Mouse (Mus musculus): ENCODE measurements around the gene Fry.

DNA sequence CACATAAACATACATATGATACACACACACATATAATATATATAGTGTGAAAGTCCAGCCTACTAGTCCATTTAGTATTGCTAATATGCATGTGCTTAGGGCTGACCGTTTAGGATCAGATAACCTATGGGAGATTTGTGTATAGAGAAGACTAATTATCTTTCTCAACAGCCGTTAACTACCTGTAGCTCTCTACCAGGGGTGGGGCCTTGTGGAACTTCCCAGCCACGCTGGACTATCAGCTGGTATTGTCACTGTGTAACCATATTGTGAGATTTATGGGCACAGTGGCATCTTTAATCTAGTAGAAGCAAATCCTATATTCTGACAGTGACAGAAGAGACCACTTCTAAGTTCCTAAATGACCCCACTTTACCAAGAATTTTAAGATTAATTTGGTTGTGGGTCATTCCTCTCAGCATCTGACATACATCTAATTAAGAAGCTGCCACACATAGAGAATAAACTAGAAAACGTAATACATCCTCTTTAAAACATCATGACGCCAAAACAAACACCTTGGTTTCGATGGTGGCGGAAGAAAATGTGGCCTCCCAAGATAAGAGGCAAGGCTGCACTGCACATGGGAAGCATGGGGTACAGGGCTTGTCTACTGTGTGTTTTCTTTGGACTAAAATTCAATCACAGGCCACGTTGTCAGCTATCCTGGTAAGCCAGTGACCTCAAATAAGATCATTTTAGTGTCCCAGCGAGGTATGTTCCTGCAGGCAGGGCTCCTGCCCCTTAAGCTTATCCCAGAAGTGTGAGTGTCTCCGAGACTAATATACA lies 271.3 kb downstream of the Fry start:
- TF ChIP-seq CTCF (IDR thresholded peaks at IDR 0.05; ENCODE audit: low read depth, low read length) (no peak), POLR2A (IDR thresholded peaks at IDR 0.05; ENCODE audit: insufficient read depth, low read length) (no peak)
